Mouse (Mus musculus) monocyte, adult 2 months (primary cell): ENCODE measurements around the gene Vamp8.
A peak's percentile ranks its signal among the peaks of the same experiment; 100 is the strongest.

ENCODE experiments used
- DNase-seq, 2 experiments: peaks; one replicate each; pipeline ENCODE4 v3.0.0; 2022; ENCODE audit warnings: low spot score in 2 of 2, low read depth in 1 of 2

The Vamp8 gene

GRCm38 (mm10) chr6:72389941-72390771, at the start of gene Vamp8:
Gene Vamp8, minus strand, starts transcription at chr6:72390703.
- DNase-seq: peak; percentile 32 to 59

- DNase-seq: peak; percentile 87 to 94
These were observed 49.1 kb upstream of the Vamp8 start, which contains the start of gene Mat2a for GRCm38 (mm10) chr6:72439355-72440185. Gene Mat2a, minus strand, starts transcription at chr6:72439558.

GRCm38 (mm10) chr6:72438862-72439354, 48.4 kb upstream of the Vamp8 start:
- DNase-seq: peak; percentile 76 to 84

- DNase-seq: no peak
These were observed 47.7 kb upstream of the Vamp8 start for GRCm38 (mm10) chr6:72438226-72438625.

GRCm38 (mm10) chr6:72432153-72432552, 41.6 kb upstream of the Vamp8 start:
- DNase-seq: no peak

GRCm38 (mm10) chr6:72430989-72431921, 40.8 kb upstream of the Vamp8 start:
- DNase-seq: no peak

GRCm38 (mm10) chr6:72429061-72429842, 38.7 kb upstream of the Vamp8 start:
- DNase-seq: no peak

- peak; percentile 38 to 46 for DNase-seq
These were observed 37.5 kb upstream of the Vamp8 start for GRCm38 (mm10) chr6:72428036-72428435.

- DNase-seq: no peak
These were observed 35.1 kb upstream of the Vamp8 start for GRCm38 (mm10) chr6:72425646-72426045.

GRCm38 (mm10) chr6:72420901-72421300, 30.4 kb upstream of the Vamp8 start:
- DNase-seq: no peak

GRCm38 (mm10) chr6:72419806-72420205, 29.3 kb upstream of the Vamp8 start:
- DNase-seq: no peak

- DNase-seq: no peak
These were observed 27.8 kb upstream of the Vamp8 start for GRCm38 (mm10) chr6:72418279-72418678.

GRCm38 (mm10) chr6:72415964-72416772, 25.7 kb upstream of the Vamp8 start:
- no peak for DNase-seq

- DNase-seq: no peak
These were observed 24.7 kb upstream of the Vamp8 start for GRCm38 (mm10) chr6:72415181-72415580.

GRCm38 (mm10) chr6:72414076-72414756, 23.7 kb upstream of the Vamp8 start, which contains the start of gene Ggcx:
Gene Ggcx, plus strand, starts transcription at chr6:72414308.
- DNase-seq: peak; percentile 71 to 86

GRCm38 (mm10) chr6:72410518-72410917, 20.0 kb upstream of the Vamp8 start:
- no peak for DNase-seq

- no peak for DNase-seq
These were observed 19.5 kb upstream of the Vamp8 start for GRCm38 (mm10) chr6:72410003-72410402.

GRCm38 (mm10) chr6:72409567-72409966, 19.1 kb upstream of the Vamp8 start:
- no peak for DNase-seq
